Mouse (Mus musculus) adrenal gland, postnatal 10 days (tissue): ENCODE measurements around the gene Ms4a10. TPM values are rescaled to one million over a fixed set of nuclear protein-coding genes. Genes with fewer than 3 reads are reported as not detected.

Experiments
- DNase-seq: peaks from one replicate; pipeline ENCODE4 v3.0.0; 2021; ENCODE audit warnings: mixed read lengths
- total RNA-seq, 2 experiments: library from RNA; stranded (reverse); gene quantifications; 2 replicates each; pipeline ENCODE4 v1.2.3; 2021

The Ms4a10 gene
- total RNA-seq, 2 experiments from 2014 or later: 2.8 to 3.9 TPM

- DNase-seq: peak; percentile 58
These were observed 15.1 kb downstream of the Ms4a10 start for GRCm38 (mm10) chr19:10959085-10959977.

- peak; percentile 35 for DNase-seq
These were observed 22.2 kb downstream of the Ms4a10 start for GRCm38 (mm10) chr19:10952021-10952939.

DNA sequence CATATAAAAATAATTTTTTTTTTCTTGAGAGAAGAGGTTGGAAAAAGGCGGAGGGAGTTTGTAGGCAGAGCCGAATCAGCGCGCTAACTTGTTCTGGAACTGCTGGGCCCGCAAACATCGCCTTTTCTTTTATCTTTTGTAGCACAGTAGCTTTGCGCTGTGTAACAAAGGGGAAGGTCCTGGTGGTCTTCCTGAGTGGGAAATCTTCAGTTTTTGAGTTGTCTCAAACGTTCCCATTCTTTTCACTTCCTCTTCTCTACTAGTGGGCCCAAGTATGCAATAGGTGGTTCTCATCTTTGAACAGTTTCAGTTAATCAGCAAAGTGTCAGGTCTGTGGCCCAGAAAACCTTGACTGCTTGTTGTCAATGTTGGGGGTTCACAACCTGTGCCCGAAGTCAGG is 24.9 kb downstream of the Ms4a10 start:
- DNase-seq: no peak

DNA sequence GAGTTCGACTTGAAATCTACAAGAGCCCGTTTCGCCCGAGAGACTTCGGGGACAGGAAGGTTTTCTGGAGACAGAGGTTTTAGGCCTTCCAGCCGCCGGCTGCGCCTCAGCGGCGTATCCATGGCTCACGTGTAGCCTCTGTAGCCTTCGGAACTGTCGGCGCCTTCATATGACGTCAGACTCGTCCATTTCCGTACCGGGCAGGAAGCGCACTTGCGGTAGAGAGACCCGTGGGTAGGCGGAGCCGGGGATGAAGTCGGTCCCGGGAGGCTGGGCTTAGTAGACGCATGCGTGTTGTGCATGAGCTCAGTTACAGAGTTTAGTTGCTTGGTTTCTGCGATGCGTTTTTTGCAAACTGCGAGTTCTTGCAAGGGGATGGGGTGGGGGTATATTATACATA is 25.4 kb downstream of the Ms4a10 start, which contains the start of gene Ccdc86:
Ccdc86 (minus strand) TSS at position 155 of the 400 bp plus-strand sequence.
- DNase-seq: peak; percentile 98

DNA sequence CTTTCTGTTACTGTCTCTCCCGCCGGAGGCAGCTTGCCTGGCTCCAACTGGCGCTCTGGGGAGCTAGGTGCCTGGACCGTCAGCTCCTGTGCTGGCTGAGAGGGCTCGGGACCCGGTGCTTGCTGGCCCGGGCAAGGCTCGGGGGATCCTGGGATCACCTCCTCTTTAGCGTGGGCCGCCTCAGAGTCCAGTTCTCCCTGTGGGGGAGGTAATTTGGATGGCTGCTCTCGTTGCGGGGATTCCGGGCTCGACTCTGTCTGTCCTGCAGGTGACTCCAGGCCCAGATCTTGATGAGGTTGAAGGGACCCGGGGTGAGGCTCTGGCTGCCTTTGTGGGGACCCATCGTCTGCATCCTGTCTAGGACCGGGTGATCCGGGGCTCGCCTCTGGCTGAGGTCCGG is 26.1 kb downstream of the Ms4a10 start:
- no peak for DNase-seq

DNA sequence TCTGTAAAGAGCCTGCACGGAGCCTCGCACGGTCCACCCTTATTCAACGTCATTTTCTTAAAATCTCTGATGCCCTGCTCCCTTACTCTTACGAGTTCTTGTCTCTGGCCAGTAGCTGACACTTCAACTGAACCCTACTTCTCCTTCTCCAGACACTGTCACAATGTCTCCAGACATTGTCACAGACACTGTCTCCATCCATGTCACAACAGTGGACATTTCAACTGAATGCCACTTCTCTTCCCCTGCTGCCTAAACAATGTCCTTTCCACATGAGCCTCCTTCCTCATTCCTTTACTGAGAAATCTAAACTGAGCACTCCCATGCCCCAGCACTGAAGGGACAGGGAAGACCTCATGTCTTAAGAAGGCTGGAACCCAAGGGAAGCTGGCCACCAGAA is 27.3 kb downstream of the Ms4a10 start:
- no peak for DNase-seq

- no peak for DNase-seq
These were observed 28.0 kb downstream of the Ms4a10 start for GRCm38 (mm10) chr19:10946506-10946905.

- DNase-seq: no peak
These were observed 30.5 kb downstream of the Ms4a10 start for GRCm38 (mm10) chr19:10943955-10944354.

GRCm38 (mm10) chr19:10940801-10941457 is 33.5 kb downstream of the Ms4a10 start:
- DNase-seq: peak; percentile 15

- peak; percentile 83 for DNase-seq
These were observed 34.2 kb downstream of the Ms4a10 start for GRCm38 (mm10) chr19:10940097-10940800.

DNA sequence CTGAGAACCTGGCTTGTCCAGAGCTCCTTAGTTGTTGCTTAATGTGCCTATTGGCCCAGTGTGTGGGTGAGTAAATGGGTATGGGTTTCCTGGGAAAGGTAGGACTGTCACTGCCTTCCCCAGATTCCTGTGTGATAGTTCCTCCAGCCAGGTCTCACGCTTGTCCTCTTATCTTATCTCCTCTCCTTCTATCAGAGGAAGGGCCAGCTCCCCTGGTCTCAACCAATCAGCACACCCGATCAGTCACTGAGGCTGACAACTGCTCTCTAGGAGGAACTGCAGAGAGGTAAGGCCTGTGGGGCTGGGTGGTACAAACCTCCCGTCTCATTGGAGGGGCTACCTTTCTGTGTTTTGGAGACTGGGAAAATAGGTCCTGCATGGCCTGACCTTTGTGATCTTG is 35.7 kb downstream of the Ms4a10 start:
- no peak for DNase-seq

DNA sequence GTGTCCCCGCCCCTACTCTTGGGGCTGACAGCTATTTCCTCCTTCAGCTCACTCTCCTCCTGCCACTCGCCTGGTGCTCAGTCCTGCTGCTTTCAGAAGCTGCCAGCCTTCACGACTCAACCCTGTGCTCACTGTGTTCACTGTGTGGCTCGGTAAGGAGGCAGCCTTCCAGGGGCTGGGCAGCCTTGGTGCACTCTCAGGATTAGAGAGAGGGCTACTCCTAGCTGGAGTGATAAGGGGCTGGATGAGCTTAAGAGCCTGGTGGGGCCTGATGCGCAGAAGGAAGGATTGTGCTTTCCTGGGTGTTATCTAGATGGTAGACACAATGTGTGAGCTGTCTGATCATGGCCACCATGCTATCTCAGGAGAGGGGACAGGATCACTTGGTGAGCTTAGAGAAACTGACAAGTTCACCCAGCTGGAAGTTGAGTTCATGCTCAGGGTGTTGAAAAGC is 37.3 kb downstream of the Ms4a10 start, which contains the start of gene Ptgdr2:
Ptgdr2 (plus strand) TSS at position 51 of the 454 bp plus-strand sequence.
- no peak for DNase-seq

DNA sequence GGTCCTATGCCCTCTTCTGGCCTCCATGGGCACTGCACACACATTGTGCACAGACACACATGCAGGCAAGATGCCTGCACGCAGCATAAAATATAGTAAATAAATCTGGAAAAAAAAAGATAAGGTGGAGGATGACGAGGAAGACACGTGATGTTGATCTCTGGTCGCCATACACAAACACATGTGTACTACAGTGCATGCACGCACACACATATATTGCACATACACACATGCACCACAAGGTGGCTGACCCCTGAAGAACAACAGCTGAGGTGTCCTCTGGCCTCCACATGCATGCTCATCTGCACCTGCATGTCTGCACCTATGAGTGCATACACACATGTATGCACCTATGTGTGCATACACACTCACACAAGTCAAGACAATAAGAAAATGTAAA is 38.4 kb downstream of the Ms4a10 start:
- DNase-seq: no peak

- DNase-seq: no peak
These were observed 39.4 kb downstream of the Ms4a10 start for GRCm38 (mm10) chr19:10935029-10935428.

- DNase-seq: no peak
These were observed 43.8 kb downstream of the Ms4a10 start for GRCm38 (mm10) chr19:10930641-10931040.

- no peak for DNase-seq
These were observed 47.8 kb downstream of the Ms4a10 start for GRCm38 (mm10) chr19:10926666-10927065.

DNA sequence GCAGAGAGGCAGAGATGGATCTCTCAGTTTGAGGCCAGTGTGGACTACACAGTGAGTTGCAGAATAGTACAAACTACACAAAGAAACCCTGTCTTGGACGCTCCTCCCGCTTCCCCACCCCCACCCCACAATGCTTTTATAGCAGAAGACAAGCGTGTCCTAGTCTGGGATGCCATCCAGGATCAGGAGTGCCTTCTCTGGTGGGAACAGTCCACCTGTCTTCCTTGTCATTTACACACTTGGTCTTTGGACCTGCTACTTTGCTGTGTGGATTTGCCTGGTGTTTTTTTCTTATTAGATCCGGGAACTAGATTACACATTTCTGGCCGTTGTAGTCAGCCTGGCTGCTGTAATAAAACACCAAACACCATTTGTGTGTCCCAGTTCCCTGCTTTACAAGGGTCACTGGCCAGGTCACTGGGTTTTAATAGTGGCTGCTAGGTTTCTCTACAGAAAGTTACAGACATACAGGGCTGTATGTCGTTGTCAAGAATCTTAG is 48.3 kb downstream of the Ms4a10 start:
- DNase-seq: no peak

DNA sequence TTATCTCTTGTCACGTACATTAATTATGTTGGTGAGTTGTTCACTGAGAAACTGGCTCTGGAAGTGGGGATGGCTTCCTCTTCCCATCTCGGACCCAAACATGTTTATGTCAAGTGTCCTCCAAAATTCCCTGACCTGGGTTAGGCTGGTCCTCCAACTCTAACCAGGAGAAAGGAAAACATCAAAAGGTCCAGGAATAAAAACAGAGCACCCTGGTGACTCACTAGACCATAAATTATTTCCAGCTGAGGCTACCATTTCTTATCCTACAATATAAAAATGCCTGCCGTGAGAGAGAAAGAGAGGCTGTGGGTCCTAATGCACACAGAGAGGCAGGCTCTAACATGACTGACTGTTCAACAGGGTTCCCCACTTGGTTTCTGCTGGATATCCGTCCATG is 50.2 kb downstream of the Ms4a10 start:
- DNase-seq: no peak

- no peak for DNase-seq
These were observed 53.4 kb downstream of the Ms4a10 start for GRCm38 (mm10) chr19:10921058-10921457.

- no peak for DNase-seq
These were observed 53.9 kb downstream of the Ms4a10 start, which contains the start of gene Zp1 for GRCm38 (mm10) chr19:10920532-10920931. Gene Zp1 (minus strand): TSS chr19:10920632.

- DNase-seq: no peak
These were observed 56.0 kb downstream of the Ms4a10 start for GRCm38 (mm10) chr19:10918321-10918991.
